Mouse (Mus musculus) olfactory bulb, adult 2 months (tissue): ENCODE data around the gene Hist1h1t. TPM values are rescaled to one million over a fixed set of nuclear protein-coding genes. Genes with fewer than 3 reads are reported as not detected.
A peak's percentile ranks its signal among the peaks of the same experiment; 100 is the strongest.

ENCODE experiments used
- H3K27ac ChIP-seq: fragments of 200-500 bp; 2 replicates; pipeline ENCODE4 v1.5.1; 2012; ENCODE audit warnings: low read depth, low read length; ENCODE audit not compliant: insufficient read depth
- H3K4me1 ChIP-seq: fragments of 200-500 bp; 2 replicates; pipeline ENCODE4 v1.6.1; 2012; ENCODE audit warnings: low read length; ENCODE audit not compliant: control insufficient read depth, insufficient read depth
- H3K4me3 ChIP-seq: fragments of 200-500 bp; 2 replicates; pipeline ENCODE4 v1.5.1; 2012; ENCODE audit warnings: mild to moderate bottlenecking, low read depth, low read length, moderate library complexity; ENCODE audit not compliant: insufficient read depth
- CTCF ChIP-seq: fragments of 200-500 bp; IDR thresholded peaks from 2 replicates; pipeline ENCODE4 v1.5.1; 2012; ENCODE audit warnings: low read depth, mild to moderate bottlenecking, low read length, moderate library complexity; ENCODE audit not compliant: insufficient read depth
- POLR2A ChIP-seq: fragments of 200-500 bp; IDR thresholded peaks from 2 replicates; pipeline ENCODE4 v1.6.1; 2012; ENCODE audit warnings: mild to moderate bottlenecking, low read depth, low read length, moderate library complexity; ENCODE audit not compliant: insufficient read depth
- WGBS: fragments of 180-500 bp; shearing (Covaris S2); methylation state at CpG from one replicate; pipeline ENCODE4 v1.1.7; 2018; 5-methylcytosine and 5-hydroxymethylcytosine counted together
- polyA plus RNA-seq: library from polyadenylated mRNA; stranded (reverse); fragments of >200 nt; gene quantifications from 2 replicates; pipeline ENCODE4 v1.2.4, GENCODE M21; 2012; ENCODE audit warnings: low replicate concordance; ENCODE audit not compliant: missing spikeins, insufficient read depth, insufficient read length

Gene Hist1h1t
- polyA plus RNA-seq, 1 experiment, result not detected

GRCm38 (mm10) chr13:23738677-23739068, 43.1 kb downstream of the Hist1h1t start, which contains the start of gene Hist1h1c:
Hist1h1c (plus strand) TSS chr13:23738808.
- no peak for TF ChIP-seq CTCF
- peak; percentile 97 for TF ChIP-seq POLR2A
- WGBS, result under 1% methylated on average over 37 of the region's 38 CpGs
- H3K4me3 ChIP-seq, result peak within 1 kb of the TSS; percentile 51
- peak within 1 kb of the TSS; percentile 91 for H3K27ac ChIP-seq
- no peaks in the 10 kb centered on the region for H3K4me1 ChIP-seq

- Histone ChIP-seq H3K4me1 (no peaks in the 10 kb centered on the region), H3K4me3 (peak overlapping the region; percentile 51), H3K27ac (peak overlapping the region; percentile 66)
- under 1% methylated on average over 39 of the region's 39 CpGs for WGBS
- TF ChIP-seq CTCF, result no peak
- TF ChIP-seq POLR2A, result no peak; the same call in 1 of the 2 replicates
Observed at GRCm38 (mm10) chr13:23739069-23739921, 43.7 kb downstream of the Hist1h1t start.

GRCm38 (mm10) chr13:23739922-23740252, 44.3 kb downstream of the Hist1h1t start:
- WGBS, result under 1% methylated on average over 14 of the region's 14 CpGs
- TF ChIP-seq POLR2A (no peak; the same call in 1 of the 2 replicates), CTCF (no peak)
- peak overlapping the region; percentile 60 for H3K27ac ChIP-seq
- H3K4me1 ChIP-seq, result 0 out of 2 replicates have a peak, but pooled peaks cover under 1% of the 10 kb centered on the region
- H3K4me3 ChIP-seq, result peak overlapping the region; percentile 51

GRCm38 (mm10) chr13:23740256-23740840, 44.7 kb downstream of the Hist1h1t start:
- no peak for TF ChIP-seq POLR2A
- no peak for TF ChIP-seq CTCF
- H3K4me3 ChIP-seq, result no peak overlapping the region
- H3K4me1 ChIP-seq, result peaks cover 5% of the 10 kb centered on the region
- 33% methylated on average over 13 of the region's 13 CpGs for WGBS
- H3K27ac ChIP-seq, result peak overlapping the region; percentile 64

GRCm38 (mm10) chr13:23740910-23741309, 45.3 kb downstream of the Hist1h1t start:
- H3K27ac ChIP-seq, result no peak overlapping the region
- H3K4me1 ChIP-seq, result peaks cover 5% of the 10 kb centered on the region
- no peak overlapping the region for H3K4me3 ChIP-seq
- WGBS, result 70% methylated on average over 5 of the region's 5 CpGs
- TF ChIP-seq POLR2A (no peak), CTCF (no peak)

- Histone ChIP-seq H3K27ac (no peak overlapping the region), H3K4me1 (peaks cover 8% of the 10 kb centered on the region), H3K4me3 (no peak overlapping the region)
- TF ChIP-seq POLR2A (no peak), CTCF (no peak)
Observed at GRCm38 (mm10) chr13:23742007-23742406, 46.4 kb downstream of the Hist1h1t start.

- Histone ChIP-seq H3K4me1 (peaks cover 9% of the 10 kb centered on the region), H3K27ac (no peak overlapping the region), H3K4me3 (no peak overlapping the region)
- TF ChIP-seq POLR2A (no peak), CTCF (no peak)
- WGBS, result 82% methylated on average over 5 of the region's 5 CpGs
Observed at GRCm38 (mm10) chr13:23743215-23743614, 47.6 kb downstream of the Hist1h1t start.

GRCm38 (mm10) chr13:23743963-23744362, 48.3 kb downstream of the Hist1h1t start:
- 29% methylated on average over 4 of the region's 4 CpGs for WGBS
- Histone ChIP-seq H3K27ac (no peak overlapping the region), H3K4me3 (no peak overlapping the region), H3K4me1 (peaks cover 9% of the 10 kb centered on the region)
- no peak for TF ChIP-seq CTCF
- TF ChIP-seq POLR2A, result no peak
